Mouse (Mus musculus) lung, adult 2 months (tissue): Measurements from ENCODE around the gene Iqschfp. TPM values are rescaled to one million over a fixed set of nuclear protein-coding genes. Genes with fewer than 3 reads are reported as not detected.
"Not testable (repeated sequence)": the region's sequence is repeated elsewhere in the genome, so short reads cannot be mapped to it uniquely, and the experiment has no call there.

Experiments
- DNase-seq: peaks from one replicate; pipeline ENCODE4 v3.0.0; 2022
- H3K4me1 ChIP-seq: fragments of 200-500 bp; 2 replicates; pipeline ENCODE4 v1.6.1; 2011; ENCODE audit warnings: low read length; ENCODE audit not compliant: control insufficient read depth, insufficient read depth
- H3K4me3 ChIP-seq: fragments of 200-500 bp; replicated peaks from 2 replicates; pipeline ENCODE3; 2011; ENCODE audit warnings: low read depth, mild to moderate bottlenecking, control low read depth, low read length; ENCODE audit errors: extremely low read depth
- CTCF ChIP-seq: fragments of 200-500 bp; IDR thresholded peaks from 2 replicates; pipeline ENCODE4 v1.5.1; 2011; ENCODE audit warnings: mild to moderate bottlenecking, low read length, control low read depth; ENCODE audit not compliant: insufficient read depth
- POLR2A ChIP-seq: fragments of 200-500 bp; IDR thresholded peaks from 2 replicates; pipeline ENCODE4 v1.6.1; 2011; ENCODE audit warnings: low read depth, mild to moderate bottlenecking, control low read depth, low read length, borderline replicate concordance; ENCODE audit errors: extremely low read depth
- WGBS: fragments of 180-500 bp; shearing (Covaris S2); methylation state at CpG from one replicate; pipeline ENCODE4 v1.1.7; 2018; 5-methylcytosine and 5-hydroxymethylcytosine counted together
- polyA plus RNA-seq: library from polyadenylated mRNA; depleted of rRNA; stranded (reverse); fragments of >200 nt; gene quantifications from 2 replicates; pipeline ENCODE4 v1.2.3, GENCODE M21; 2012

Gene Iqschfp
- polyA plus RNA-seq, 1 experiment = not detected

DNA sequence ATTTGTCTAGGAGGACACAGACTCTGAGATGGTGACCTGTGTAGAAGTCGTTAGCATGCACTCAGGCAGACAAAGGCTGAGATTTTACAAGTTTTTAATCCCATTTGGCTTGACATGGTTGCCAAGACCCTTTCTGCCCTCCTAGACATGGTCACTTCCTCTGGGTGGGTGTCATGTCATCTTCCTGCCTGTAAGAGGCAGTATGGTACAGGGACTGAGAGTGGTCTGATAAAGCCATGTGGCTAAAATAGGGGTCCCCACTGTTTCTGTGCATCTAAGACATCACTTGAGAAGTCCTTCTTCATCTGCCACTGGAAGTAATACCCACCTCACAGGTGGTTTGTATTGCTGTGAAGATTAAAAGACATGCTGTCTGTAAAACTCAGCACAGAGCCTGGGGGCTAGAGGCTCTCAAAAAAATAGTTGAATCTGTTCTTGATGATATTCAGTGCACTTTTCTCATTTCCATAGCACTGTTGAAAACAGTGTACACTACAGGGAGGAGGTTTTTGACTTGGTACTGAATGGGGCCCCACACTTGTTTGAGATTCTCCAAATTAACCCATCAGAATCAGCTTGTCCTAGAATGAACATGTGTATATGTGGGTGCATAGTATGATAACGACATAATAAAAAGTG lies 167.2 kb downstream of the Iqschfp start:
- peak; percentile 34 for TF ChIP-seq CTCF
- TF ChIP-seq POLR2A = no peak
- DNase-seq = peak; percentile 17
- WGBS = 51% methylated on average over 2 of the region's 2 CpGs

DNA sequence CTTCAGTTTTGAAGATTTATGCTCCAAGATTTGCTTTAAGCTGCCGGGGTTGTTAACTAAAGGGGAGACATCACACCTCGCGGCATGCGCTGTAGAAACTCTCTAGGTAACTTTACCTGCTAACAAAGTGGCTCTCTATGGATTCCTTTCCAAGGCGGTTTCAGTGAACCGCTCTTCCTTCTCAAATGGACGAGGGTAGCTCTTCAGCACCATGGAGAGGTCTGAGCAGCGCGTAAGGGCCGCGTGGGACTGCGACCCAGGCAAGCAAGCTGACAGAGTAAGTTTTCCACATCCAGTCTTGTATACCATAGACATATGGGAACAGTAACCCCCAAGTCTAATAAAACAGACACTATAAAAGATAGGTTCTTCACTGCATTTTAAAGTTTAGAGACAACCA lies 172.7 kb downstream of the Iqschfp start, which contains the start of gene Schip1:
Gene Schip1 (plus strand): TSS at position 72 of the 400 bp plus-strand sequence.
- WGBS = 29% methylated on average over 12 of the region's 12 CpGs
- DNase-seq = peak; percentile 12
- no peaks in the 10 kb centered on the region for H3K4me1 ChIP-seq
- H3K4me3 ChIP-seq = no peak within 1 kb of the TSS
- TF ChIP-seq CTCF = no peak
- no peak for TF ChIP-seq POLR2A

More for the DNA sequence above, 167.2 kb downstream of the Iqschfp start:
- Histone ChIP-seq H3K4me3 (no peak overlapping the region), H3K4me1 (no peaks in the 10 kb centered on the region)

DNA sequence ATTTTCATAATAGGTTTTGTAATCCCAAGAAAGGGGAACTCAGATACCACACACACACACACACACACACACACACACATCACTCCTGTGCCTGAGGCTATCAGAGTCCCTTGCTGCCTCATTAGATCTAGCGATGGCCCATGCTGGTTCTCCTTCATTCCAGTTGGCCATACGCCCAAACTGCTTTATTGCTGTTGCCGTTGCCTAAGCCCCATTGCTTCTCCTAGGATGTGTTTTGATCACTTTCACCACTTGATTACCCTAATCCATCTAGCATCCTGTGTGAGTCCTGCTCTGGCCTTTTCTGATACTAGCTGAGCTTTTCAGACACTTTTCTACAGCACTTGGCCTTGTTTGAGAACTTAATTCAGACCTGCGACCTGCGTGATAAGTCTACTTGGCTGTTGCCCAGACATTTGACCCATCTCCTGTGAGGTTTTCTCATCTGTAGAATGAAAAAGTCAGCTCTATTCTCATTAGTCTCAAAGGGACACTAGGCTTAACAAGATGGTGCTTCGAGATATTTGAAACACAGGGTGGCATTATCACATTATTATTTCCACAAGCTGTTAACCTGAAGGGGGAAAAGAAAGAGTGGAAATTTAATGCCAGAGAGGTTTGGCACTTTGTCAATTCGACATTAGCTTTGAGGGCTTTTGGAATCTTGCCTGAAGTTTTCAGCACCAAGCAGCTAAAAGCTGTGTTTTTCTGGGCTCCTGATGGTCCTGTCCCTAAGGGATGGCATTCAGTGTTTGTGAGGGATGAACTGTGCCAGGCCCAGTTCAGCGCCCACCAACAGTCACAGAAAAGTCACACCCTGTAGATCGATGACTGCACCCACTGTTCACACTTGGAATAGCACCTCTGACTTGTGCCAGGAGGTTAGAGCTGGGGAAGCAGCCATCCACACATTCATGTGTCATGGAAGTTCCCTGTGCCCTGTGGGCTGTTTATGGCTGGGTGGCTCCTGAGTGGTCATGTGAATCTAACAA lies 179.7 kb downstream of the Iqschfp start:
- Histone ChIP-seq H3K4me3 (no peak overlapping the region), H3K4me1 (no peaks in the 10 kb centered on the region)
- DNase-seq = no peak
- WGBS = 67% methylated on average over 9 of the region's 9 CpGs
- TF ChIP-seq POLR2A (no peak), CTCF (no peak)

DNA sequence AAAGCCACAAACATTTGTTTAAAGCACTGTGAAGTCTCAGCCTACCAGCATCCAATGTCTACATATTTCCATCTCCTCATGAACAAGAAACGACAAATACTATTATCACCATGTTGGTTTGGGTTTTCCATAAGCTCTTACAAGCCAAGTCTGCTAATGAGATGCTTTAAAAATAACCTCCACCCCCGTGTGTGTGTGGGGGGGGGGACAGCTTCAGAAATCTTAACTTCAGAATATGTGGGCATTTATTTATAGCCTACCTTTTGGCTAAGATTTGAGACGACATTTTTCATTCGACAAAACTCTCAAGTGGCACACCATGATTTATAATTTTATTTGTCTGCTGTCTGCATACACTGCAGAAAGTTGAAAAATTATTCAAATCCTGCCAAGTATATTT lies 185.4 kb downstream of the Iqschfp start:
- no peak for DNase-seq
- WGBS = 66% methylated on average over 4 of the region's 4 CpGs
- Histone ChIP-seq H3K4me1 (no peaks in the 10 kb centered on the region), H3K4me3 (no peak overlapping the region)
- TF ChIP-seq CTCF (no peak), POLR2A (no peak)

DNA sequence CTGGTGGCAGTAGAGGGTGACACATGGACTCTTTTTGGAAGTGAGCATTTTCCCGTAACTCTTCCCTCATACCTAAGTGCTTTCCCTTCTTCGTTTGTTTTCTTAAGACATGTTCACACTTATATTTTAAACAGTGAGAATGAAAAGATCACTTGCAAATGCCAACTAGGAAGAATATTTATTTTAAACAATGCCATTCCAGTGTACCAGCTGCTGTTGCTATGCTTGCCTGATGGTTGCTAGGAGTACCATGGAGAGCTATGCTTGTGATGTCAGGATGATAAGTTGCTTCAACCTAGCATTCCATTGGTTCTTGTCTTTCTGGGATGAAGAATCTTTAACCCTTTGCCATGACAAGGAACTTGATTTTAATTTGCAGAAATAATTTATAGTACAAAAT lies 193.0 kb downstream of the Iqschfp start:
- H3K4me3 ChIP-seq = no peak overlapping the region
- no peak for DNase-seq
- WGBS = 70% methylated on average over 2 of the region's 2 CpGs
- TF ChIP-seq CTCF (no peak), POLR2A (no peak)
- no peaks in the 10 kb centered on the region for H3K4me1 ChIP-seq

DNA sequence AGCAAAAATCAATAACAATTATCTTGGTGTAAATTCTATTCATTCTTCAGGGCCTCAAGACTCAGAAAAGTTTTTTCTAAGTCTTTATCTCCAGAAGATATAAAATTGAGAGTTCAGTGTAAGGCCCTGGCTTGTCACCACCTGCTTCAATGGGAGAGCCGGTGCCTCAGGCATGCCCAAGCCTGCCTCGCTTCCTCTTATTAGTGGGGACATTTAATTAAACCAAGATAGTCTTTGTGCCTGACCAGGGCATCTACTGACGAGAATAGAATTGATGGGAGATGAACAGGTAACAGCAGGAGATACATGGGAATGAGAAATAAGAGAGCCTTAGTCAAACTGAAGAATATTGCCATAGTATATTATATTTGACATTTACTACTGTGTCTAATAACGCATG lies 200.1 kb downstream of the Iqschfp start:
- WGBS = 79% methylated on average over 4 of the region's 4 CpGs
- DNase-seq = no peak
- TF ChIP-seq CTCF (no peak), POLR2A (no peak)
- no peak overlapping the region for H3K4me3 ChIP-seq
- H3K4me1 ChIP-seq = no peaks in the 10 kb centered on the region

DNA sequence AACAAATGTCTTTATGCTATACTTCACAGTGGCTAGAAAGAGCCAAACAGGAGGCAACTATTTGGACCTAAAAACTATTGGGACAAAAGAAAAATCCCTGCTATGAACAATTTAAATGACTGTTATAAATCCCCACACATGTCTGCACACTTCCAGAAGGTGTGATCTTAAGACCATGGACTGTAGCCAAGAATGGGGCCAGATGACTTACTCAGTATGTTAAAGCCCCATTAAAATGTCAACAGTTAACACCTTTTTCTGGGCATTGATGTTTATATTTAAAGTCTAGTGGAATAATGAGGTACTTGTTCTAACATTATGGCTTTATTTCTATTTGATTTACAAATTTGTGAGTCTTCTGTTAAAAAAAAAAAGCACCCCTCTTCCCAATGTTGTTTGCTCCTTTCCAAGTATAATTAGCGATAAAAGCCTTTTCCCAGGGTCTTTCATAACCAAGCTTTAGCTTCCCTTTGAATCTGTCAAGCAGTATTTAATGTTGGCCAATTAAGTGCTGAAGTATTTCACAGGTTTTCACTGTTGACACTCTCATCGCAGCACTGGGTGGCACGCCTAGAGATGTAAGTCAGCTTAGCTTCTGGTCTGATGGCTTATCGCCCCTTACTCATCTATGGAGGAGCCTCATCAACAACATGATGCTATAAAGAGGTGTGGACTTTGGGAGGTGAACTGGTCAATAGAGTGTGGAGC lies 204.8 kb downstream of the Iqschfp start:
- no peak for TF ChIP-seq CTCF
- no peak for TF ChIP-seq POLR2A
- no peak for DNase-seq
- Histone ChIP-seq H3K4me3 (no peak overlapping the region), H3K4me1 (no peaks in the 10 kb centered on the region; the same call in 1 of the 2 replicates)
- 76% methylated on average over 4 of the region's 4 CpGs for WGBS

DNA sequence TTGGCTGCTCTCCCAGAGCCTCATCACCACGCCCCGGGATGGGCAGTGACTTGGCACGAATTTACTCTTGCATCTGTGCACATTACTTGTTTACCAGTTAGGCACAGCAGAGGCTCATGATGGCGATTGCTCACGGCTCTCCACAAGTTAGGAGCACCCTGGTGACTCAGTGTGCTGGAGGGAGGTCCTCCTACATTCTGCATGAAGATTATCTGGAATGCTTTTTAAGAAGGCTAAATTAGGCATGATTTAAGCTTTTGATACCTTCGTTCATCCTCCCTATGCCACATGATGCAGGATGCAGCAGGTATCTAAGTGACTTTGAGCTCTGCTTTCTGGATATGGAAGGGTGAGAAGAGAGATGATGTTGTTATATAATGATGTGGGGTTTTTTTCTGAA lies 207.5 kb downstream of the Iqschfp start:
- not testable (repeated sequence) for DNase-seq, H3K4me1 ChIP-seq, H3K4me3 ChIP-seq
- WGBS = 82% methylated on average over 6 of the region's 6 CpGs

DNA sequence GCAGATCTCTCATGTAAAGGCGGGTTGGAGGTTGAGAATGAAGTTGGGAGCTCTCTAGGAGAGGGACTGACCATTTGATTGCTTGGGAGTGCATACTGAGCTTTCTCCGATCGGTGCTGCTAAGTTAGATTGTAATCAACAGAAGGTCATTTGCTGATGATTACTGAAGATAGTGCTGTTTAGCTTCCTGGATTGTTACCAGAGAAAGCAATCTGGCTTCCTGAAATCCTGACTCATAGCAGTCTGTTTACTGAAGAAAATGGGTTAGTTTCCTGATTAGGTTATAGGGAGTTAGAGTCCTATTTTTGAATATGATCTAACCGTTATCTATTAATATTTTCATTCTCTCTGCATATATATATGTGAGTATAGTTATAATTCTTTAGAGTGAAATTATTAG lies 209.3 kb downstream of the Iqschfp start:
- WGBS = 32% methylated on average over 4 of the region's 4 CpGs
- H3K4me3 ChIP-seq = no peak overlapping the region
- DNase-seq = no peak
- H3K4me1 ChIP-seq = no peaks in the 10 kb centered on the region; the same call in 1 of the 2 replicates
- TF ChIP-seq POLR2A = no peak
- TF ChIP-seq CTCF = no peak

DNA sequence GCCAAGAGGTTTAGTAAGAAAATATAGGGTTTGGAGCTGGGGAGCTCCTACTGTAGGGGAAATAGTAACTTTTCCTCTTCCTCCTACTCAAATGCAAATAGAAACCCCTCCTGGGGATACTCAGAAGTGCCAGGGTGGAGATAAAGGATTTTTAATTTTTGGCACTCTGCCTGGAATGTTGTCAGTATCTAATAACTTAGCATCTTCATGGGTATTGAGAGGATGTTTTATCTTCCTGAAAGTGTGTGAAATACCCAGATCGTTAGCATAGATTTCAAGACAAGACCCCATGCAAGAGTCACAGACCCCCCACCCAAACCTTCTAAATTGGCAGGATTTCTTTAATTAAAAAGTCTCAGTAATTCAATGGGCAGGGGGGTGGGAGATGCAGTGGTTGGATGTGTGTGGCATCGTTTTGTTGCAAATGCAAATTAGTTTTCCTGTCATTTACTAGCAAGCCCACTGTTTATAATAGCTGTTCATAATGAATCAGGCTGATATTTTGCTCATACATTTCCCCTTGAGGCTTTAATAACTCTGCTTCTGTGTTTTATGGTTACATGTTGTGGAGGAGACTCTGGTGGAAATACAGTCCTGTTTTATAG lies 213.2 kb downstream of the Iqschfp start:
- no peaks in the 10 kb centered on the region; the same call in 1 of the 2 replicates for H3K4me1 ChIP-seq
- H3K4me3 ChIP-seq = no peak overlapping the region
- no peak for DNase-seq
- no peak for TF ChIP-seq POLR2A
- no peak for TF ChIP-seq CTCF
- WGBS = 78% methylated on average over 2 of the region's 2 CpGs
